Mouse (Mus musculus): ENCODE measurements around the gene Tdp1. TPM values are rescaled to one million over a fixed set of nuclear protein-coding genes. Genes with fewer than 3 reads are reported as not detected.

Tdp1 gene
- polyA plus RNA-seq, 1 experiment from 2014 or later: 80.6 TPM

- no peak overlapping the region for H3K27ac ChIP-seq (ENCODE audit: low read depth, low read length)
- no peak overlapping the region for H3K9ac ChIP-seq (ENCODE audit: low read length)
- no peak overlapping the region for H3K4me3 ChIP-seq (ENCODE audit: low read depth, low read length)
- peaks cover 7% of the 10 kb centered on the region; the same call in 1 of the 2 replicates for H3K36me3 ChIP-seq (ENCODE audit: control insufficient read depth, insufficient read depth, low read length)
- no peak overlapping the region for H3K4me2 ChIP-seq (ENCODE audit: low read length)
- H3K9me3 ChIP-seq (replicated peaks; ENCODE audit: control insufficient read depth, low read length): no peaks in the 10 kb centered on the region
- DNase-seq (ENCODE audit: low spot score) (no peak), ATAC-seq (no peak)
- peaks cover under 1% of the 10 kb centered on the region for H3K27me3 ChIP-seq (replicated peaks; ENCODE audit: control insufficient read depth, insufficient read depth, low read length)
- H3K4me1 ChIP-seq (ENCODE audit: control insufficient read depth, insufficient read depth, low read length): peaks cover 14% of the 10 kb centered on the region; the same call in 1 of the 2 replicates
These were observed 75.0 kb downstream of the Tdp1 start for GRCm38 (mm10) chr12:99959291-99959690.

GRCm38 (mm10) chr12:99959930-99960329, 75.6 kb downstream of the Tdp1 start:
- WGBS: 11% methylated on average over 10 of the region's 10 CpGs
- no peak overlapping the region for H3K9ac ChIP-seq (ENCODE audit: low read length)
- peaks cover 20% of the 10 kb centered on the region; the same call in 1 of the 2 replicates for H3K4me1 ChIP-seq (ENCODE audit: control insufficient read depth, insufficient read depth, low read length)
- DNase-seq (ENCODE audit: low spot score) (peak; percentile 36), ATAC-seq (peak; percentile 32; the same call in 1 of the 2 replicates)
- H3K36me3 ChIP-seq (ENCODE audit: control insufficient read depth, insufficient read depth, low read length): peaks cover 7% of the 10 kb centered on the region; the same call in 1 of the 2 replicates
- no peaks in the 10 kb centered on the region for H3K9me3 ChIP-seq (replicated peaks; ENCODE audit: control insufficient read depth, low read length)
- no peak overlapping the region for H3K4me2 ChIP-seq (ENCODE audit: low read length)
- no peak overlapping the region for H3K27ac ChIP-seq (ENCODE audit: low read depth, low read length)
- H3K4me3 ChIP-seq (ENCODE audit: low read depth, low read length): no peak overlapping the region
- H3K27me3 ChIP-seq (replicated peaks; ENCODE audit: control insufficient read depth, insufficient read depth, low read length): peaks cover 7% of the 10 kb centered on the region

- no peak overlapping the region for H3K27ac ChIP-seq (ENCODE audit: low read depth, low read length)
- peaks cover 3% of the 10 kb centered on the region; the same call in 1 of the 2 replicates for H3K36me3 ChIP-seq (ENCODE audit: control insufficient read depth, insufficient read depth, low read length)
These were observed 76.4 kb downstream of the Tdp1 start for GRCm38 (mm10) chr12:99960675-99961074.

GRCm38 (mm10) chr12:99964301-99965202, 80.2 kb downstream of the Tdp1 start, which contains the start of gene Kcnk13:
Kcnk13 (plus strand) TSS chr12:99964499.
- under 1% methylated on average over 38 of the region's 39 CpGs for WGBS
- Histone ChIP-seq H3K27ac (ENCODE audit: low read depth, low read length) (no peak within 1 kb of the TSS), H3K4me2 (ENCODE audit: low read length) (peak within 1 kb of the TSS; percentile 98), H3K9ac (ENCODE audit: low read length) (peak within 1 kb of the TSS; percentile 64), H3K27me3 (replicated peaks; ENCODE audit: control insufficient read depth, insufficient read depth, low read length) (peaks cover 45% of the 10 kb centered on the region), H3K9me3 (replicated peaks; ENCODE audit: control insufficient read depth, low read length) (no peaks in the 10 kb centered on the region), H3K36me3 (ENCODE audit: control insufficient read depth, insufficient read depth, low read length) (no peaks in the 10 kb centered on the region), H3K4me3 (ENCODE audit: low read depth, low read length) (peak within 1 kb of the TSS; percentile 48), H3K4me1 (ENCODE audit: control insufficient read depth, insufficient read depth, low read length) (peaks cover 19% of the 10 kb centered on the region)
- ATAC-seq (peak; percentile 69), DNase-seq (ENCODE audit: low spot score) (peak; percentile 83)

More at GRCm38 (mm10) chr12:99960675-99961074, 76.4 kb downstream of the Tdp1 start:
- Histone ChIP-seq H3K9me3 (replicated peaks; ENCODE audit: control insufficient read depth, low read length) (no peaks in the 10 kb centered on the region), H3K9ac (ENCODE audit: low read length) (no peak overlapping the region), H3K4me2 (ENCODE audit: low read length) (no peak overlapping the region), H3K4me3 (ENCODE audit: low read depth, low read length) (no peak overlapping the region), H3K27me3 (replicated peaks; ENCODE audit: control insufficient read depth, insufficient read depth, low read length) (peaks cover 8% of the 10 kb centered on the region), H3K4me1 (ENCODE audit: control insufficient read depth, insufficient read depth, low read length) (peaks cover 20% of the 10 kb centered on the region; the same call in 1 of the 2 replicates)
- WGBS: 91% methylated on average over 7 of the region's 7 CpGs
- DNase-seq (ENCODE audit: low spot score) (no peak), ATAC-seq (no peak)

- H3K36me3 ChIP-seq (ENCODE audit: control insufficient read depth, insufficient read depth, low read length): no peaks in the 10 kb centered on the region
- DNase-seq (ENCODE audit: low spot score) (peak; percentile 40), ATAC-seq (peak; percentile 30; the same call in 1 of the 2 replicates)
- no peak overlapping the region for H3K27ac ChIP-seq (ENCODE audit: low read depth, low read length)
- peak overlapping the region; percentile 98 for H3K4me2 ChIP-seq (ENCODE audit: low read length)
- H3K9me3 ChIP-seq (replicated peaks; ENCODE audit: control insufficient read depth, low read length): no peaks in the 10 kb centered on the region
- H3K27me3 ChIP-seq (replicated peaks; ENCODE audit: control insufficient read depth, insufficient read depth, low read length): peaks cover 45% of the 10 kb centered on the region
- H3K9ac ChIP-seq (ENCODE audit: low read length): peak overlapping the region; percentile 64
- peak overlapping the region; percentile 48 for H3K4me3 ChIP-seq (ENCODE audit: low read depth, low read length)
- WGBS: under 1% methylated on average over 77 of the region's 77 CpGs
- peaks cover 16% of the 10 kb centered on the region for H3K4me1 ChIP-seq (ENCODE audit: control insufficient read depth, insufficient read depth, low read length)
These were observed 81.1 kb downstream of the Tdp1 start for GRCm38 (mm10) chr12:99965203-99966115.

GRCm38 (mm10) chr12:99966116-99966770, 81.9 kb downstream of the Tdp1 start:
- WGBS: 6% methylated on average over 25 of the region's 25 CpGs
- Histone ChIP-seq H3K27me3 (replicated peaks; ENCODE audit: control insufficient read depth, insufficient read depth, low read length) (peaks cover 45% of the 10 kb centered on the region), H3K4me3 (ENCODE audit: low read depth, low read length) (peak overlapping the region; percentile 48), H3K4me2 (ENCODE audit: low read length) (peak overlapping the region; percentile 98), H3K9me3 (replicated peaks; ENCODE audit: control insufficient read depth, low read length) (no peaks in the 10 kb centered on the region), H3K36me3 (ENCODE audit: control insufficient read depth, insufficient read depth, low read length) (no peaks in the 10 kb centered on the region), H3K4me1 (ENCODE audit: control insufficient read depth, insufficient read depth, low read length) (peaks cover 16% of the 10 kb centered on the region), H3K9ac (ENCODE audit: low read length) (peak overlapping the region; percentile 64), H3K27ac (ENCODE audit: low read depth, low read length) (no peak overlapping the region)
- 0 out of 2 replicates have a peak, but pooled peaks have one; percentile 7 for ATAC-seq
- DNase-seq (ENCODE audit: low spot score): peak; percentile 27

- peak; percentile 35; the same call in 1 of the 2 replicates for ATAC-seq
- Histone ChIP-seq H3K27ac (ENCODE audit: low read depth, low read length) (no peak overlapping the region), H3K36me3 (ENCODE audit: control insufficient read depth, insufficient read depth, low read length) (no peaks in the 10 kb centered on the region), H3K4me2 (ENCODE audit: low read length) (no peak overlapping the region), H3K27me3 (replicated peaks; ENCODE audit: control insufficient read depth, insufficient read depth, low read length) (peaks cover 45% of the 10 kb centered on the region), H3K4me3 (ENCODE audit: low read depth, low read length) (no peak overlapping the region), H3K9ac (ENCODE audit: low read length) (no peak overlapping the region), H3K4me1 (ENCODE audit: control insufficient read depth, insufficient read depth, low read length) (peaks cover 16% of the 10 kb centered on the region), H3K9me3 (replicated peaks; ENCODE audit: control insufficient read depth, low read length) (no peaks in the 10 kb centered on the region)
- peak; percentile 47 for DNase-seq (ENCODE audit: low spot score)
- WGBS: 9% methylated on average over 12 of the region's 12 CpGs
These were observed 82.6 kb downstream of the Tdp1 start for GRCm38 (mm10) chr12:99966881-99967363.

GRCm38 (mm10) chr12:99969906-99970305, 85.6 kb downstream of the Tdp1 start:
- ATAC-seq (no peak), DNase-seq (ENCODE audit: low spot score) (no peak)
- H3K4me3 ChIP-seq (ENCODE audit: low read depth, low read length): no peak overlapping the region
- no peak overlapping the region for H3K9ac ChIP-seq (ENCODE audit: low read length)
- H3K9me3 ChIP-seq (replicated peaks; ENCODE audit: control insufficient read depth, low read length): no peaks in the 10 kb centered on the region
- no peak overlapping the region for H3K4me2 ChIP-seq (ENCODE audit: low read length)
- H3K36me3 ChIP-seq (ENCODE audit: control insufficient read depth, insufficient read depth, low read length): no peaks in the 10 kb centered on the region
- peaks cover 38% of the 10 kb centered on the region for H3K27me3 ChIP-seq (replicated peaks; ENCODE audit: control insufficient read depth, insufficient read depth, low read length)
- 82% methylated on average over 4 of the region's 4 CpGs for WGBS
- no peak overlapping the region for H3K27ac ChIP-seq (ENCODE audit: low read depth, low read length)
- H3K4me1 ChIP-seq (ENCODE audit: control insufficient read depth, insufficient read depth, low read length): peaks cover 10% of the 10 kb centered on the region

All from forebrain, embryonic 14.5 days (tissue).